Mouse (Mus musculus): ENCODE data around the gene Mss51.

Gene Mss51

GRCm38 (mm10) chr14:20451765-20452331 is 44.9 kb downstream of the Mss51 start, which contains the start of gene Cfap70:
Gene Cfap70 (minus strand): TSS chr14:20452226.
- DNase-seq (ENCODE audit: low read depth), result peak; percentile 87

GRCm38 (mm10) chr14:20451302-20451701 is 45.4 kb downstream of the Mss51 start:
- DNase-seq (ENCODE audit: low read depth), result peak; percentile 10

- DNase-seq (ENCODE audit: low read depth), result no peak
These were observed 49.5 kb downstream of the Mss51 start for GRCm38 (mm10) chr14:20447209-20447608.

- DNase-seq (ENCODE audit: low read depth), result no peak
These were observed 54.4 kb downstream of the Mss51 start for GRCm38 (mm10) chr14:20442252-20442651.

GRCm38 (mm10) chr14:20436976-20437375 is 59.7 kb downstream of the Mss51 start:
- no peak for DNase-seq (ENCODE audit: low read depth)
